Mouse (Mus musculus): Measurements from ENCODE around the gene AI413582.

The AI413582 gene

DNA sequence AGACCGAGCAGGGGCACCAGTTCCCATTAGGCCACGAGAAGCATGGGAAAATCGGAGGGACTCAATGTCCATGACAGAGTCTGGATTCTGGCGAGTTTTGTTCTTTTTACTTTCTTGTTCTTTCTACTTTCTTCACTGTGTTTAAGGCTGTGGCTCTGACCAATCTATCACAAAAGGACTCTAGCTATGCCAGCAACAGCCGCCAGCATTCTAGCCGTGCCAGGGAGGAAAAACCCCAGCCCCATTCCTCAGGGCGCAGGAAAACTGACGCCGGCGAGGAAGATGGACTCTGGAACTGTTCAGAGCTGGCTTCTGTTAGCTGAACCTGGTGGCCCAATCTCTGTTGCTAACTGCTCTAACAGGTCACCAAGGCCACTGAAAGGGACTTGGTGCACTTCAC, 12.9 kb upstream of the AI413582 start:
- no peak for DNase-seq

GRCm38 (mm10) chr17:27577468-27577867, 11.9 kb upstream of the AI413582 start:
- peak; percentile 64 for DNase-seq

GRCm38 (mm10) chr17:27576056-27576455, 10.5 kb upstream of the AI413582 start:
- DNase-seq = no peak

DNA sequence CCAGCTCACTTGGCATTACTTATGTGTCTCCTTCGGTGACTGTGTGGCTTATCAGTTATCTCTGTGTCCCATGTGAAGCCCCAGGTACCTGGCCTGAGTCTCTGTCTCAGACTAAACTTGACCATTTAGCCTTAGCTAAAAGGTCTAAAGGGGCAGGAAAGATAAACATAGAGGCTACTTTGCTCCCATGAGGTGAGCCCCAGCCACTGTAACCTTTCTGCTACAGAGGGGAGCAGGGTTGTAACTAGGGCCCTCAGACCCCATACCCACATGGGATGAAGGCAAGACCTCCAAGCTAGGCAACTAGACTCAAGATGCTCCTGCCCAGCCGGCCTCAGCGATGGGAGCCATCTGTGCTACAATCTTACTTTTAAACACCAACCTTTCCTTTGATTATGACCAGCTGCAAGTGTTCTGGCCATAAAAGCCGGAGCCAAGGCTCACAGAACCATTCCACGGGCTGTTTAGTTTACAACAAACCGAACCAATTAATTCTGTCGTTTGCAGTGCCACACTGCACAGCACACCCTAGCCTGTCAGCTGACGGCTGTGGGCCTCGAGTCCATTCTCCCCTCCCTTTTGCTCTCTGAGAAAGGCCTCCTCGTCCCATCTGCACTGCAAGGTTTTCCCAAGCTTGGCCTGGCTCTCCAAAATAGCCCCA, 9.7 kb upstream of the AI413582 start:
- peak; percentile 24 for DNase-seq

DNA sequence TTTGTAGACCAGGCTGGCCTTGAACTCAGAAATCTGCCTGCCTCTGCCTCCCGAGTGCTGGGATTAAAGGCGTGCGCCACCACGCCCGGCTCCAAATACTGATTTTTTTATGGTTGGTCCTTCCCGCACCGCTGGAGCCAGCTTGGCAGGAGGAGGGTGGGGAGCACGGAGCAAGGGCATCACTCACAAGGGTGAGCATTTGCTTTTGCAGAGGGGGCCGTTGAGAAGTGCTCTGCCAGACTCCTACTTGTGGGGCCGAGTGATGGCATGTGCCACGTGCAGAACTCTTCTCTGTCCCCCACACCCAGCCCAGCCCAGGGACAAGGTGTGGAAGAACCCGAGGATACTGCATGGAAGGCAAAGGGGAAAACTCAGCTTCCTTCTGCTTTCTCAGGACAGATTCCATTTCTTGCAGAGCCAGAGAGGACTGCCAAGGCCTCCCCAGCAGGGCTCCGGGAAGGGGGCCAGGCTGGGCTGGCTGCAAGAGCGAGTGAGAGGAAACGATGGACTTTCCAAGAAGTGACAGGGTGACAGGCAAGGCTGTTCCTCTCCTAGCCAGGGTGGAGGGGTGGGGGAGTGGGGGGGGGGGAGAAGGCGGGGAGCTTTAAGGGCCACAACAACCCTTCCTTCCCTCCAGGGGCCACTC, 9.0 kb upstream of the AI413582 start:
- DNase-seq = peak; percentile 81

GRCm38 (mm10) chr17:27573772-27574320, 8.3 kb upstream of the AI413582 start:
- no peak for DNase-seq

- no peak for DNase-seq
These were observed 5.8 kb upstream of the AI413582 start for GRCm38 (mm10) chr17:27571315-27571714.

DNA sequence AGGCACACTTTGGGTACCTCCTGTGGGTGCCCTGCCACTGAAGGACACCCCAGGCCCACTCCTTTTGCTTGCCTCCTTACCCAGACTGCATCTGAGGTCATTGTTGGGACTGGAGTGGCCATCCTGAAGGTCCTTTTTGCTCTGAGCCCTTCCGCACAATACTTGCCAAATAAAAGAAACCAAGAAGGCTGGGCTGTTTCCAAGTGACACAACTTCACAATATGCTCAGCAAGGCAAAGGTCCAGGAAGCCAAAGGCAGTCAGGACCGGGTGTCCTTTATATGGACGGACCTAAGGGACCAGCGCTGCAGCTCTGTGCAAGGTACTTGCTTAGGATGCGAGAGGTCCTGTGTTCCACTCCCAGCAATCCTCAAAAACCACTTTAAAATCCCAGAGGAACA, 2.7 kb upstream of the AI413582 start:
- DNase-seq = no peak

DNA sequence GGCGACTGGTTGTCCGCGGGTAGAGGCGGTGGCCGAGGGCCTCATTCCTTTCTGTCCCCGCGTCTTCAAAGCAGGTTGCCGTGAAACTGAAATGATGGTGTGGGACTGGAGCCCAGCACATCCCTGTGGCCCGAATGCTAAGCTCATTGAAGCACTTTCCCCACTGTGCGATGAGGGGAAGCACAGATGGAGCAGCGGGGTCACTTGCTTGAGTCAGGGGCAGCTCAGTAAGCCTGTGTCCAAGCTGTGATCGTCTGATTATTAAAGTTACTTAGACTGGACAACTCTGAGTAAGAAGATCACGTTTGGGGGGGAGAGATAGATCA, 349 bp upstream of the AI413582 start:
- no peak for DNase-seq

GRCm38 (mm10) chr17:27564391-27565162, 979 bp downstream of the AI413582 start:
- peak; percentile 28 for DNase-seq

GRCm38 (mm10) chr17:27563771-27564244, 1.7 kb downstream of the AI413582 start:
- DNase-seq = peak; percentile 32

DNA sequence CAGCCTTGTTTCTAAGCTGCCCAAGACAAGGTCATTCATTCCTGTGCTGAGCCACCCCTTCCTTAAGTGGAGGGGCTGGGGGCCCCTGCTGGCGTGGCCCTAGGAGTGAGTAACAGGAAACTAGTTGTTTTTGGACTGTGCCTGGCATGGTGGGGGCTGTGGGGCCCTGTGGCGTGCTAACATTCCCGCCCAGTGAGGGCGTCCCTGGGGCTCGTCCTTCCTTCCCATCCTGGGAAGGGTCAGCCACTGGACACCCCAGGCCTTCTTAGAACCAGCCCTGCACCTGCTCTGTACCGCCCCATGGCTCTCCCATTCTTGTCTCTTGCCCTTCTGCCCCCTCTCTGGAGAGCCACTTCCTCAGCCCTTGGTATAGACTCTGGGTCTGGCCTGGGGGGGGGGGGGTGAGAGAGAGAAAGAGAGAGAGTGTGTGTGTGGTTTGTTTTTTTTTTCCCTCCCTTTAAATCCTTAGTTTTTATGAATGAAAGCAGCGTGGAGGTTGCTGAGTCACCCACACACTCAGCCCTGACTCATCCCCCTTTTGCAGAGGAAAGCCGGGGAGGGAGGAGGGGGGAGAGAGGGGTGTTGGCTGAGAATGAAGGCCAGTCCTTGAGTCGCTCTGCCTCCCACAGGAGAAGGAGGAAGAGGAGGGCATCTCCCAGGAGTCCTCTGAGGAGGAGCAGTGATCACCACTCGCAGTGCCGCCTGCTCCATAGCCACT, 3.6 kb downstream of the AI413582 start:
- DNase-seq = peak; percentile 40

GRCm38 (mm10) chr17:27560926-27561480, 4.6 kb downstream of the AI413582 start:
- no peak for DNase-seq

DNA sequence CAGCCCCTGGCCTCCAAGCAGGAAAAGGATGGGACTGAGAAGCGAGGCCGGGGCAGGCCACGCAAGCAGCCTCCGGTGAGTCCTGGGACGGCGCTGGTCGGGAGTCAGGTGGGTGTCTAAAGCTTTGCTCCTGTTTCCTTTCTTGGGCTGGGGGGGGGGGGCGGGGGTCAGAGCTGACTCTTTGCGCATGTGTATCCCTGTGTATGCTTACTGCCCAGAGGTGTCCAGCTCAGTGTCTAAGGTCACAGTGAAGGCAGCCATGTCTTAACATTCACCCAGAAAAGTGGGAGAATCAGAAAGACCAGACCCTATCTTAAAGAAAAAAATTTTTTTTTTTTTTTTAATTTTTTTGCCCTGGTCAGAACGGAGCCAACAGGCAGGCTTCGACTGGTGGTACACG, 6.0 kb downstream of the AI413582 start:
- no peak for DNase-seq

DNA sequence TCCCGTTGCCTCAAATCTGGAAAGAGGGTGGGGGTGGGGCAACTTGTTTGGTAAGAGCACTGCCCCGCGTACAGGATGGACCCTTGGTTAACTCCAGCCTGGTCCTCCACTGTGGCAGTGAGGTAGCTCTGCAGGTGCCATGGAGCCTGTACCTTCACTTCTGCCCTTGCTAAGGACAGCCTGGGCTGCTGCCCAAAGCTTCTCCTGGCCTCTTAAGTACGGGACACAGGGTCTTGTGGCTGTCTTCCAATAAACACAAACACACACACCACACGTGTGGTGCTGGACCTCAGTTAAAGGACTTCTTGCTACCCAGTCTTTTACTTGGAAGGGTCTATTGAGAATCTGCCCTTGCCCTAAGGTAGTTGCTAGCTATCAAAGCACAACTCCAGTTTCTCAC, 6.7 kb downstream of the AI413582 start:
- DNase-seq = no peak

DNA sequence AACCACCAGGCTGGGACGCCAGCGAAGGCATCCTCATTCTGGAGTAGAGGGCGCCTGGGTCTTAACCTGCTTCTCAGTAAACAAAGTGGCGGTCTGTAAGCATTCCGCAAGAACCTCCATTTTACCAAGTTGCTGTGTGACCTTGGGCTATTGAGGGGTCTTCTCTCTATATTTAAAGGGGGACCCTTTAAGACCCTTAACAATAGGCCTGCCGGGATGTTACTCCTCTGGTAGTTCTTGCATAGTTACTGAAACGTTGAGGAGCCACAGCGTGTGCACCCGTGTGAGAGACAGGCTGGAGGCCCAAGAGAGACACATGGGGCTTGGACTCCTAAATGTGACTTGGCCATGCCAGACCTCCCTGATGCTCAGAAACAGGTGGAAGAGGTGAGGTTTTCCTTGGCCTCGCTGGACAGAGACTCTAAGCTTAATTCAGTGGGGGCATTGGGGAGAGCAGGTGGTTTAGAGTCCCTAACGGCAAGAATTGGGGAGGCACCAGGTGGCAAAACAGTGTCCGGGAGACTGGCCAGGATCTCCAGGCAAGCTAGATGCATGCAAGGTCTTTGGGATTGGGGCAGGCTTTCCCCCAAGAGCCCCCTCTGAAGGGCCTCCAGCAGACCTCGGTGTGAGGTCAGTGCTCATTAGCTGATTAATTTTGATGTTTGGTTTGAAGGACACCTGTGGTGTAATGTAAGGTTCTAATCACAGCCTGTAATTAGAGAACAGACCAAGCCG, 7.5 kb downstream of the AI413582 start:
- no peak for DNase-seq

GRCm38 (mm10) chr17:27557181-27557926, 8.2 kb downstream of the AI413582 start:
- DNase-seq = peak; percentile 72

GRCm38 (mm10) chr17:27556315-27557011, 9.1 kb downstream of the AI413582 start, which contains the start of gene Hmga1:
TSS of gene Hmga1 (plus strand) at chr17:27556497.
- DNase-seq = peak; percentile 93

- DNase-seq = peak; percentile 82
These were observed 9.9 kb downstream of the AI413582 start for GRCm38 (mm10) chr17:27555512-27556172.

- peak; percentile 72 for DNase-seq
These were observed 10.5 kb downstream of the AI413582 start for GRCm38 (mm10) chr17:27555075-27555511.
